Mouse (Mus musculus): Measurements from ENCODE around the gene Slc4a10. TPM values are rescaled to one million over a fixed set of nuclear protein-coding genes. Genes with fewer than 3 reads are reported as not detected.

Gene Slc4a10
- polyA plus RNA-seq, 1 experiment: 0.06 TPM

DNA sequence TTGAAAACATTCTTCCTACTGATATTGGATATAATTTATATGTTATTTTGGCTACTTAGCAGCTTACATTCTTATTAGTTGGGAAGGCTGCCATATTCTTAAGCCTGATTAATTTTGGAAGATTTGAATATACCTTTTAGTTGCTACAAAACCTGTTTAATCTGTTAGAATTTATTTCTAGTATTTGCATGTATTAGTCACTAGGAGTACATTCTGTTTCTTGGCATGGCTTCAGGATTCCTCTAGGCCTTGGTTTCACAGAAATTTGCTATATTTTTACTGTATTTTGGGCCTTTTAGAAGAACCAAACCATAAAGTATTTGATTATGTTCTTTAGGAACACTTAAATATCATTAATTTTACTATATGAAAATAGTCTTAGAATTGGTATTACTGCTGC is 103.2 kb downstream of the Slc4a10 start:
- TF ChIP-seq CTCF (IDR thresholded peaks at IDR 0.05; ENCODE audit: extremely low read depth, insufficient read length, insufficient replicate concordance, low read depth, low read length): no peak
- no peak for TF ChIP-seq POLR2A (IDR thresholded peaks at IDR 0.05; ENCODE audit: low read depth, low read length)
- Histone ChIP-seq H3K4me3 (ENCODE audit: low read depth, low read length) (no peak overlapping the region), H3K36me3 (ENCODE audit: control insufficient read depth, insufficient read depth, low read length) (no peaks in the 10 kb centered on the region), H3K4me1 (ENCODE audit: control insufficient read depth, insufficient read depth, insufficient read length, low read length) (no peaks in the 10 kb centered on the region), H3K27ac (ENCODE audit: insufficient read depth, low read depth, low read length) (no peak overlapping the region), H3K27me3 (ENCODE audit: control insufficient read depth, insufficient read depth, low read length) (no peaks in the 10 kb centered on the region)

DNA sequence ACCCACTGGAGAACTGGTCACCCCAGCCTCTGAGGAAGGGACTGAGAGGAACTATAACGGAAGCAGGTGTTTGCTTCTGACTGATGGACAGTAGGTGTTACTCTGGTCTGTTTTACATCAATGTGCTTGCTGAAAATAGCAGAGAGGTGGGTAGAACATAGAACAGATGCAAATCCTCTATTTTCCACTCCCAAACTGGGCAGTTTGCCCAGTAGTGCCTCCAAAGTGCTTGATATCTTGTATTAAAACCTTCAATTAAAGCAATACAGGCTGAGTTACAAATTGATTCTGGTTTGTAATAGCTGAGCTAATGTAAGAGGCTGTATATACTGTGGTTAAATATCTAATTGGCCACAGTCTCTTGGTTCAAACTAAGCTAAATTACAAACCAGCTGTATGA is 104.6 kb downstream of the Slc4a10 start:
- 63% methylated on average over 1 of the region's 1 CpGs for WGBS

DNA sequence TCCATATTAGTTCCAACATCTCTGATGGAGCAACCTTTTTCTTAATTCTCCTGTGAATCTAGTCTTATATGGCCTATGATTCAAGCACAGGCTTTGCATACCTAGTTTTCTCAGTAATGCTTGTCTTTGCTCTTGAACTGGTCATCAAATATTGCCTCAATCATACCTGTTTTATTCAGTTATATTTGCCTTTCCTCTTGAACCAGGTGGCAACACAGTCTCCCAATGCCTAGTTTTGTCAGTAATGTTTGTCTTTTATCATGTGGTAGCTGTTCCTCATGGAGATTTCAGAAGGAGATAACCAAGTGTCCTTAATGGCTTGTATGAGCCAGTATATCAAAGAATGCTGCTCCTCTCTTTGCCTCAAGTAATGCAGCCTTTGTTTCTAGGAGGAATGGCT is 163.8 kb downstream of the Slc4a10 start:
- TF ChIP-seq POLR2A (IDR thresholded peaks at IDR 0.05; ENCODE audit: low read depth, low read length) (no peak), CTCF (IDR thresholded peaks at IDR 0.05; ENCODE audit: extremely low read depth, insufficient read length, insufficient replicate concordance, low read depth, low read length) (no peak)
- H3K27me3 ChIP-seq (ENCODE audit: control insufficient read depth, insufficient read depth, low read length): no peaks in the 10 kb centered on the region
- no peaks in the 10 kb centered on the region for H3K36me3 ChIP-seq (ENCODE audit: control insufficient read depth, insufficient read depth, low read length)
- H3K27ac ChIP-seq (ENCODE audit: insufficient read depth, low read depth, low read length): no peak overlapping the region
- no peaks in the 10 kb centered on the region for H3K4me1 ChIP-seq (ENCODE audit: control insufficient read depth, insufficient read depth, insufficient read length, low read length)
- no peak overlapping the region for H3K4me3 ChIP-seq (ENCODE audit: low read depth, low read length)

More for the DNA sequence above, 104.6 kb downstream of the Slc4a10 start:
- no peak for TF ChIP-seq CTCF (IDR thresholded peaks at IDR 0.05; ENCODE audit: extremely low read depth, insufficient read length, insufficient replicate concordance, low read depth, low read length)
- Histone ChIP-seq H3K27me3 (ENCODE audit: control insufficient read depth, insufficient read depth, low read length) (no peaks in the 10 kb centered on the region), H3K27ac (ENCODE audit: insufficient read depth, low read depth, low read length) (no peak overlapping the region), H3K4me1 (ENCODE audit: control insufficient read depth, insufficient read depth, insufficient read length, low read length) (no peaks in the 10 kb centered on the region), H3K4me3 (ENCODE audit: low read depth, low read length) (no peak overlapping the region), H3K36me3 (ENCODE audit: control insufficient read depth, insufficient read depth, low read length) (no peaks in the 10 kb centered on the region)

DNA sequence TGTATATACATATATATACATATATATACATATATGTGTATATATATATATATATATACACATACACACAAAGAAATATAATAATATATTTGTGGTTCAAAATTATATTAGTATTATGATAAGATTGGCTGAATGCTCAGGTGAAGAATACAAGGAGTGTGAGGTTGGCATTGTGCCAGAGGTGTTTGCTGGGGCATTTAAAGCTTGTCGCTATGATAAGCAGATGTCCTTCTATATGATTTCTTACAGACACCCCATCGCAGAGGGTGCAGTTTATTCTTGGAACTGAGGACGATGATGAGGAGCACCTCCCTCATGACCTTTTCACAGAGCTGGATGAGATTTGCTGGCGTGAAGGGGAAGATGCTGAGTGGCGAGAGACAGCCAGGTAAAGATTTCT is 164.8 kb downstream of the Slc4a10 start:
- H3K27ac ChIP-seq (ENCODE audit: insufficient read depth, low read depth, low read length): no peak overlapping the region
- TF ChIP-seq POLR2A (IDR thresholded peaks at IDR 0.05; ENCODE audit: low read depth, low read length): no peak
- no peak for TF ChIP-seq CTCF (IDR thresholded peaks at IDR 0.05; ENCODE audit: extremely low read depth, insufficient read length, insufficient replicate concordance, low read depth, low read length)
- H3K27me3 ChIP-seq (ENCODE audit: control insufficient read depth, insufficient read depth, low read length): no peaks in the 10 kb centered on the region
- H3K36me3 ChIP-seq (ENCODE audit: control insufficient read depth, insufficient read depth, low read length): no peaks in the 10 kb centered on the region
- 70% methylated on average over 5 of the region's 5 CpGs for WGBS
- no peak overlapping the region for H3K4me3 ChIP-seq (ENCODE audit: low read depth, low read length)
- no peaks in the 10 kb centered on the region for H3K4me1 ChIP-seq (ENCODE audit: control insufficient read depth, insufficient read depth, insufficient read length, low read length)

DNA sequence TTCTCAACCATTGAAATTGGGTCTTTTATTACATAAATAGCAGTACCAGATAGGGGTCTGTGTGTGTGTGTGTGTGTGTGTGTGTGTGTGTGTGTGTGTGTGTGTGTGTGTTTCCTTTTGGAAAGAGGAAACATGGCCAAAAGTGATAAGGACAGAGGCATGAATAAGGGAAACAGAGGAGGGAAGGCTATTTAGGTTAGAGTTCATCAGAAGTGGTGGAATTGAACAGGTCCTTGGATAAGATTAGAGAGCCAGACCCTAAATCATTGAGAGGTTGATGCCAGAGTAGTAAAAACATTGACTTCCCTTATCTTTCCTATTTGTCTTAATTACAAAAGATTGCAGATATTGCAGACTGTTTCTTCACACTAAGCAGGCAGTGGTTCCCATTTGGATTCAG is 181.3 kb downstream of the Slc4a10 start:
- Histone ChIP-seq H3K27ac (ENCODE audit: insufficient read depth, low read depth, low read length) (no peak overlapping the region), H3K4me1 (ENCODE audit: control insufficient read depth, insufficient read depth, insufficient read length, low read length) (no peaks in the 10 kb centered on the region), H3K36me3 (ENCODE audit: control insufficient read depth, insufficient read depth, low read length) (no peaks in the 10 kb centered on the region), H3K27me3 (ENCODE audit: control insufficient read depth, insufficient read depth, low read length) (no peaks in the 10 kb centered on the region), H3K4me3 (ENCODE audit: low read depth, low read length) (no peak overlapping the region)
- TF ChIP-seq POLR2A (IDR thresholded peaks at IDR 0.05; ENCODE audit: low read depth, low read length) (no peak), CTCF (IDR thresholded peaks at IDR 0.05; ENCODE audit: extremely low read depth, insufficient read length, insufficient replicate concordance, low read depth, low read length) (no peak)

DNA sequence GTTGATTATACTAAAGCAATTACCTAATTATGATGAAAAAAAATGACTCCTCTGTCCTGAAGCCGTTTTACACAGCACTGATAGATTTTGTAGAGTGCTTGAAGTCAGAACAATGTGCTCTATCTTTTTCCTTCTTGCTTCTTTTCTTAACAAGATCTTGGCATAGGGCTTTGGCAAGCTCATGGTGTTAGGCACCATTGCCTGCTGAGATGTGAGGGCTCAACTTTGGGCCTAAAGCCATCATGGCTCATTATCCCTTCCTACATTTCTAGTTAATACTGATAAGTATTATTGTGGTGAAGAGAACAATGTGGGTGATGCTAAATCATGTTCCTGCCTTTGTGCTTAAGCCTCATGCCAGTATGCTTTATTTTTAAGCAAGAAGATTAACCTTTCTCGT is 185.0 kb downstream of the Slc4a10 start:
- TF ChIP-seq POLR2A (IDR thresholded peaks at IDR 0.05; ENCODE audit: low read depth, low read length) (no peak), CTCF (IDR thresholded peaks at IDR 0.05; ENCODE audit: extremely low read depth, insufficient read length, insufficient replicate concordance, low read depth, low read length) (no peak)

DNA sequence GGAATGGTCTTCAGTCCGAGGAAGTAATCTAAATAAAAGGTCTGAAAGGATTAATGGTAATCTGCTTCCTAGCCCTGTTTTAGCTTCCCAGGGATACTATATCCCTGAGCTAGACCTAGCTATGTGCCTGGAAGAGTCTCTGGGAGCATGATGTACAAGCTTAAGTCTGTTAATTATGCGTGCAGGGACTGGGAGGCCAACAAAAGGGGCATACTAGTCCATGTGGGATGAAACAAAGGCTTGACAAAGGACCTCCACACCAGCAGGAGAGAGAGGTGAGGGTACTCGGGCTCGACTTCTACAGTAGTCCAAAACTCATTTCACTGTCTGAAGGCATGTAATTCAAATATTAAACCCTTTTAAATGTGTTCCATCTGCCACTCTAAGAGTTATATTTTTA is 197.9 kb downstream of the Slc4a10 start:
- no peak overlapping the region for H3K4me3 ChIP-seq (ENCODE audit: low read depth, low read length)
- no peaks in the 10 kb centered on the region for H3K4me1 ChIP-seq (ENCODE audit: control insufficient read depth, insufficient read depth, insufficient read length, low read length)
- H3K27ac ChIP-seq (ENCODE audit: insufficient read depth, low read depth, low read length): no peak overlapping the region
- WGBS: 62% methylated on average over 4 of the region's 4 CpGs
- no peaks in the 10 kb centered on the region for H3K27me3 ChIP-seq (ENCODE audit: control insufficient read depth, insufficient read depth, low read length)
- TF ChIP-seq CTCF (IDR thresholded peaks at IDR 0.05; ENCODE audit: extremely low read depth, insufficient read length, insufficient replicate concordance, low read depth, low read length) (no peak), POLR2A (IDR thresholded peaks at IDR 0.05; ENCODE audit: low read depth, low read length) (no peak)
- H3K36me3 ChIP-seq (ENCODE audit: control insufficient read depth, insufficient read depth, low read length): no peaks in the 10 kb centered on the region

More for the DNA sequence above, 185.0 kb downstream of the Slc4a10 start:
- Histone ChIP-seq H3K27ac (ENCODE audit: insufficient read depth, low read depth, low read length) (no peak overlapping the region), H3K36me3 (ENCODE audit: control insufficient read depth, insufficient read depth, low read length) (no peaks in the 10 kb centered on the region), H3K4me1 (ENCODE audit: control insufficient read depth, insufficient read depth, insufficient read length, low read length) (no peaks in the 10 kb centered on the region), H3K4me3 (ENCODE audit: low read depth, low read length) (no peak overlapping the region), H3K27me3 (ENCODE audit: control insufficient read depth, insufficient read depth, low read length) (no peaks in the 10 kb centered on the region)
- WGBS: 75% methylated on average over 2 of the region's 2 CpGs

DNA sequence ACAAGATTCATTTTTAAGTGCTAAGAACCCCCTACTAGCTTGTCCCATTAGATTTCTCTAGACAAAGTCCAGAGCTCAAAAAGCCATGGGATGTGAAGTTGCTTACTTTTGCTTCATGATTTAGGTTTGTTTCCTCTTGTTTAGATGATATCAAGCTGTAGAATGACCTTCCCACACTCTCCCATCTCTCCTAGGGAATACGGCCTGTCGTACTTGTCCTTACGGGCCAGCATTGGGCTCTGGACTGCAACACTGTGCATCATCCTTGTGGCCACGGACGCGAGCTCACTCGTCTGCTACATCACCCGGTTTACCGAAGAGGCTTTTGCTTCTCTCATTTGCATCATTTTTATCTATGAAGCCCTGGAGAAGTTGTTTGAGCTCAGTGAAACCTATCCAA is 222.2 kb downstream of the Slc4a10 start:
- Histone ChIP-seq H3K4me1 (ENCODE audit: control insufficient read depth, insufficient read depth, insufficient read length, low read length) (no peaks in the 10 kb centered on the region), H3K27me3 (ENCODE audit: control insufficient read depth, insufficient read depth, low read length) (no peaks in the 10 kb centered on the region), H3K27ac (ENCODE audit: insufficient read depth, low read depth, low read length) (no peak overlapping the region), H3K4me3 (ENCODE audit: low read depth, low read length) (no peak overlapping the region), H3K36me3 (ENCODE audit: control insufficient read depth, insufficient read depth, low read length) (no peaks in the 10 kb centered on the region)
- TF ChIP-seq POLR2A (IDR thresholded peaks at IDR 0.05; ENCODE audit: low read depth, low read length) (no peak), CTCF (IDR thresholded peaks at IDR 0.05; ENCODE audit: extremely low read depth, insufficient read length, insufficient replicate concordance, low read depth, low read length) (no peak)
- WGBS: 81% methylated on average over 9 of the region's 9 CpGs

Measured in small intestine, adult 2 months (tissue).